Mouse (Mus musculus): Measurements from ENCODE around the gene Gm20388.
A peak's percentile ranks its signal among the peaks of the same experiment; 100 is the strongest.

The Gm20388 gene

GRCm38 (mm10) chr8:120887254-120887653 is 976.6 kb downstream of the Gm20388 start:
- DNase-seq, result no peak

- DNase-seq, result no peak
Measured at GRCm38 (mm10) chr8:120888005-120888404, 977.4 kb downstream of the Gm20388 start.

- no peak for DNase-seq
Measured at GRCm38 (mm10) chr8:120889189-120889588, 978.5 kb downstream of the Gm20388 start.

GRCm38 (mm10) chr8:120890068-120890467 is 979.4 kb downstream of the Gm20388 start:
- DNase-seq, result no peak

- DNase-seq, result peak in 1 of 2 experiments; percentile 44
Measured at GRCm38 (mm10) chr8:120895009-120895408, 984.4 kb downstream of the Gm20388 start.

- peak; percentile 37 to 64 for DNase-seq
Measured at GRCm38 (mm10) chr8:120895600-120895999, 985.0 kb downstream of the Gm20388 start.

GRCm38 (mm10) chr8:120896203-120896602 is 985.6 kb downstream of the Gm20388 start:
- DNase-seq, result no peak

- DNase-seq, result peak; percentile 73 to 79
Measured at GRCm38 (mm10) chr8:120898008-120898407, 987.4 kb downstream of the Gm20388 start.

- peak; percentile 54 to 78 for DNase-seq
Measured at GRCm38 (mm10) chr8:120898828-120899407, 988.3 kb downstream of the Gm20388 start.

GRCm38 (mm10) chr8:120902346-120902745 is 991.7 kb downstream of the Gm20388 start:
- DNase-seq, result peak; percentile 39 to 60

GRCm38 (mm10) chr8:120907671-120908070 is 997.0 kb downstream of the Gm20388 start:
- no peak for DNase-seq

GRCm38 (mm10) chr8:120910936-120911335 is 1000.3 kb downstream of the Gm20388 start:
- DNase-seq, result no peak

GRCm38 (mm10) chr8:120912463-120912862 is 1001.8 kb downstream of the Gm20388 start:
- no peak for DNase-seq

GRCm38 (mm10) chr8:120916831-120917435 is 1006.3 kb downstream of the Gm20388 start:
- peak; percentile 67 to 80 for DNase-seq

- no peak for DNase-seq
Measured at GRCm38 (mm10) chr8:120920527-120920926, 1009.9 kb downstream of the Gm20388 start.

GRCm38 (mm10) chr8:120926201-120926600 is 1015.6 kb downstream of the Gm20388 start:
- no peak for DNase-seq

GRCm38 (mm10) chr8:120928082-120928481 is 1017.4 kb downstream of the Gm20388 start:
- DNase-seq, result no peak

- no peak for DNase-seq
Measured at GRCm38 (mm10) chr8:120934596-120934995, 1024.0 kb downstream of the Gm20388 start.

- DNase-seq, result no peak
Measured at GRCm38 (mm10) chr8:120936685-120937084, 1026.0 kb downstream of the Gm20388 start.

GRCm38 (mm10) chr8:120937474-120937873 is 1026.8 kb downstream of the Gm20388 start:
- DNase-seq, result peak; percentile 21 to 67

GRCm38 (mm10) chr8:120940287-120940686 is 1029.6 kb downstream of the Gm20388 start:
- no peak for DNase-seq

- DNase-seq, result peak; percentile 52 to 70
Measured at GRCm38 (mm10) chr8:120947240-120947639, 1036.6 kb downstream of the Gm20388 start.

- no peak for DNase-seq
Measured at GRCm38 (mm10) chr8:120948050-120948595, 1037.5 kb downstream of the Gm20388 start.
